Mouse (Mus musculus) midbrain, embryonic 13.5 days (tissue): ENCODE results near the gene Ssrp1. TPM values are rescaled to one million over a fixed set of nuclear protein-coding genes. Genes with fewer than 3 reads are reported as not detected.

ENCODE experiments used
- polyA plus RNA-seq: library from polyadenylated mRNA; unstranded; fragments of >200 nt; fragmentation: Nextera tagmentation; extraction: Ambion mirVana; gene quantifications from 2 replicates; pipeline ENCODE4 v1.2.1, GENCODE M21; 2015

The Ssrp1 gene
- polyA plus RNA-seq, 1 experiment from 2014 or later: 221 TPM

Other genes starting within 250 kb of the Ssrp1 start
- 15.6 and 16.6 TPM in 2 replicates for gene Ube2l6, start 238.4 kb upstream of the Ssrp1 start, polyA plus RNA-seq
- gene Smtnl1, start 214.6 kb upstream of the Ssrp1 start, polyA plus RNA-seq: not detected in 2 replicates
- gene Timm10, start 210.2 kb upstream of the Ssrp1 start, polyA plus RNA-seq: 53.6 and 54.5 TPM in 2 replicates
- 2.6 and 3.3 TPM in 2 replicates for gene Slc43a1, start 198.4 kb upstream of the Ssrp1 start, polyA plus RNA-seq
- 2.2 and 3.6 TPM in 2 replicates for gene Rtn4rl2, start 150.5 kb upstream of the Ssrp1 start, polyA plus RNA-seq
- 4.8 and 5.4 TPM in 2 replicates for gene Slc43a3, start 100.7 kb upstream of the Ssrp1 start, polyA plus RNA-seq
- 0.19 and 0.49 TPM in 2 replicates for gene Prg2, start 56.8 kb upstream of the Ssrp1 start, polyA plus RNA-seq
- not detected in 2 replicates for gene Prg3, start 49.0 kb upstream of the Ssrp1 start, polyA plus RNA-seq
- gene P2rx3, start 228 bp downstream of the Ssrp1 start, polyA plus RNA-seq: 2.5 and 3.0 TPM in 2 replicates
- gene Tnks1bp1, start 10.8 kb downstream of the Ssrp1 start, polyA plus RNA-seq: 27.1 and 30.9 TPM in 2 replicates
- 20.1 and 21.0 TPM in 2 replicates for gene Aplnr, start 99.0 kb downstream of the Ssrp1 start, polyA plus RNA-seq
- gene Lrrc55, start 160.0 kb downstream of the Ssrp1 start, polyA plus RNA-seq: 7.0 and 7.6 TPM in 2 replicates